In the genomic region with DNA sequence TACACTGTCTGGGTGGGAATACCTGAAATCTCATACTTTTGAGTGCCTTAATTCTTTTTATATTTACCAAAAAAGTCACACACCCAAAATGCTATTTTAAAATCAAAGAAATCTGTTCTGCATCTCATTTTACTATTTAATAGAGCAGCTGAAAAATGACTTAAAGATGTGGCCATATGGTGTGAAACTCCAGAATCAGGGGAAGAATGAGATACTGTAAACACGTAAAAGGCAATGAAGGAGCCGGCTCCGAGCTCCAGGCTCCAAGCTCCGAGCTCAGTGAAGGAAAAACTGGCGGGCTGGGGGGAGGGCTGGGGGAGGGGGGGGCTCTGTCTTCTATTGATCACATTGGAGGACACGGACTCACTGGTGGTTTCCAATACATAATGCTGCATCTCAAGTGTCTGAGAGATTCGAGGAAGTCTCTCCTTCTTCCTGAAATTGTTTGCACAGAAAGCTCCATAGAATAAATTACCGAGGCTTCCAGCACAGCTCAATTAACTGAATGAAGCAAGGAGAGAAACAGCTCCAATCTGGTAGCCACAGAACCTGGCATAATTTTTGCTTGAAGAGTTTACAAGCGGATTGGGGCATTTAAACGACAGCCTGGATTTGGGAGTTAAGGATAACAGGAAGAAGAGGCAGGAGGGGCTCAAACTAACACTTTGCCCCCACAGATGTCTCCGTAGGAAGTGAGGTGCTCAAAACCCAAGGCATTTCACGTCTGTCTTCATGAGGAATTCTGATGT, we compare ENCODE assay signal across 16 mouse cellular contexts.
DNase-seq lines count a peak whose midpoint lies in the region; ATAC-seq lines count a peak whose summit lies in the region.
"Had no signal": no experiment of that assay in that cellular context is flagged by ENCODE, and none has a peak within 500 bp of the region (broad histone marks: within the 10 kb centered on the region; RNA-seq: fewer than 3 reads in every experiment).

No protein-coding gene starts in this region.

- no peaks in the 10 kb centered on the region for H3K27me3 ChIP-seq in forebrain, embryonic 14.5 days (replicated peaks; ENCODE audit: control insufficient read depth, insufficient read depth, low read length)
- 0 out of 2 replicates have a peak, but pooled peaks cover 4% of the 10 kb centered on the region for H3K27me3 ChIP-seq in forebrain, embryonic 10.5 days (ENCODE audit: poor library complexity, severe bottlenecking)
- H3K27me3 ChIP-seq in kidney, embryonic 16.5 days (ENCODE audit: insufficient read depth, low read length) = no peaks in the 10 kb centered on the region
- no peaks in the 10 kb centered on the region; the same call in 1 of the 2 replicates for H3K27me3 ChIP-seq in midbrain, embryonic 15.5 days (replicated peaks)
- H3K27me3 ChIP-seq in midbrain, embryonic 10.5 days (ENCODE audit: low read depth, poor library complexity, severe bottlenecking) = peaks cover 16% of the 10 kb centered on the region
- H3K27me3 ChIP-seq in forebrain, embryonic 16.5 days (replicated peaks; ENCODE audit: control insufficient read depth, insufficient read depth, low read length) = no peaks in the 10 kb centered on the region
- H3K27me3 ChIP-seq: embryonic facial prominence, embryonic 15.5 days had no signal

- H3K36me3 ChIP-seq in forebrain, embryonic 14.5 days (ENCODE audit: control insufficient read depth, insufficient read depth, low read length) = no peaks in the 10 kb centered on the region
- no peaks in the 10 kb centered on the region for H3K36me3 ChIP-seq in forebrain, embryonic 10.5 days (replicated peaks)
- no peaks in the 10 kb centered on the region for H3K36me3 ChIP-seq in kidney, embryonic 16.5 days (ENCODE audit: insufficient read depth, low read length)
- no peaks in the 10 kb centered on the region for H3K36me3 ChIP-seq in midbrain, embryonic 15.5 days (replicated peaks)
- H3K36me3 ChIP-seq in midbrain, embryonic 10.5 days = no peaks in the 10 kb centered on the region
- H3K36me3 ChIP-seq in forebrain, embryonic 16.5 days (ENCODE audit: control insufficient read depth, insufficient read depth) = no peaks in the 10 kb centered on the region
- H3K36me3 ChIP-seq: embryonic facial prominence, embryonic 15.5 days; heart, embryonic 10.5 days had no signal

- peak overlapping the region; percentile 15; the same call in 1 of the 2 replicates for H3K4me2 ChIP-seq in forebrain, embryonic 14.5 days (ENCODE audit: low read length)
- H3K4me2 ChIP-seq in kidney, embryonic 16.5 days (replicated peaks; ENCODE audit: low read depth, low read length) = peak overlapping the region; percentile 28; the same call in 1 of the 2 replicates
- H3K4me2 ChIP-seq in midbrain, embryonic 15.5 days = peak overlapping the region; percentile 9; the same call in 1 of the 2 replicates
- H3K4me2 ChIP-seq in forebrain, embryonic 16.5 days (ENCODE audit: low read length) = peak overlapping the region; percentile 32
- H3K4me2 ChIP-seq: embryonic facial prominence, embryonic 15.5 days; liver, embryonic 11.5 days; lung, embryonic 14.5 days had no signal

- peaks cover 16% of the 10 kb centered on the region; the same call in 1 of the 2 replicates for H3K4me1 ChIP-seq in forebrain, embryonic 14.5 days (ENCODE audit: control insufficient read depth, insufficient read depth, low read length)
- peaks cover 10% of the 10 kb centered on the region for H3K4me1 ChIP-seq in forebrain, embryonic 10.5 days
- H3K4me1 ChIP-seq in kidney, embryonic 16.5 days (ENCODE audit: insufficient read depth, low read length) = no peaks in the 10 kb centered on the region
- H3K4me1 ChIP-seq in midbrain, embryonic 15.5 days = no peaks in the 10 kb centered on the region
- H3K4me1 ChIP-seq in midbrain, embryonic 10.5 days = no peaks in the 10 kb centered on the region
- peaks cover 18% of the 10 kb centered on the region for H3K4me1 ChIP-seq in forebrain, embryonic 16.5 days (replicated peaks; ENCODE audit: control insufficient read depth, insufficient read depth, low read length)
- H3K4me1 ChIP-seq: heart, embryonic 10.5 days had no signal

- peak; percentile 67 for ATAC-seq in forebrain, embryonic 14.5 days
- ATAC-seq in kidney, embryonic 16.5 days (ENCODE audit: low FRiP score, low TSS enrichment) = no peak
- no peak for ATAC-seq in midbrain, embryonic 15.5 days (replicated peaks)
- ATAC-seq in forebrain, embryonic 16.5 days = peak; percentile 72
- ATAC-seq: activated CD4-positive, CD25-positive, alpha-beta regulatory T cell, adult 4 months had no signal

- H3K9ac ChIP-seq in forebrain, embryonic 14.5 days (ENCODE audit: low read length) = no peak overlapping the region
- no peak overlapping the region for H3K9ac ChIP-seq in kidney, embryonic 16.5 days (replicated peaks; ENCODE audit: low read length)
- H3K9ac ChIP-seq in midbrain, embryonic 15.5 days = no peak overlapping the region
- H3K9ac ChIP-seq in forebrain, embryonic 16.5 days (replicated peaks; ENCODE audit: low read depth, low read length) = no peak overlapping the region
- H3K9ac ChIP-seq: embryonic facial prominence, embryonic 15.5 days; lung, embryonic 14.5 days had no signal

- DNase-seq in forebrain, embryonic 14.5 days (ENCODE audit: low spot score) = peak; percentile 76
- no peak for DNase-seq in forebrain, embryonic 10.5 days (ENCODE audit: extremely low spot score, low spot score)
- no peak for DNase-seq in kidney, adult 11 months
- no peak for DNase-seq in midbrain, embryonic 10.5 days (ENCODE audit: low spot score)
- DNase-seq in adrenal gland, adult (ENCODE audit: inconsistent age in 2 of 2, low spot score in 1 of 2) = no peak
- DNase-seq: adrenal gland, postnatal 36 days; gastrocnemius, postnatal 25 days; heart, postnatal 36 days; lung, embryonic 14.5 days had no signal

- 20% methylated on average over 12 of the region's 12 CpGs for WGBS in forebrain, embryonic 14.5 days
- WGBS in forebrain, embryonic 10.5 days = 65% methylated on average over 12 of the region's 12 CpGs
- WGBS in kidney, embryonic 16.5 days = 25% methylated on average over 12 of the region's 12 CpGs
- 45% methylated on average over 12 of the region's 12 CpGs for WGBS in midbrain, embryonic 15.5 days
- WGBS in midbrain, embryonic 10.5 days = 61% methylated on average over 12 of the region's 12 CpGs
- WGBS in forebrain, embryonic 16.5 days = 22% methylated on average over 12 of the region's 12 CpGs

- H3K4me3 ChIP-seq in forebrain, embryonic 14.5 days (ENCODE audit: low read depth, low read length) = no peak overlapping the region
- H3K4me3 ChIP-seq in forebrain, embryonic 10.5 days = no peak overlapping the region
- no peak overlapping the region for H3K4me3 ChIP-seq in kidney, embryonic 16.5 days (ENCODE audit: low read length)
- H3K4me3 ChIP-seq in midbrain, embryonic 15.5 days = no peak overlapping the region
- no peak overlapping the region for H3K4me3 ChIP-seq in midbrain, embryonic 10.5 days
- peak overlapping the region; percentile 10 for H3K4me3 ChIP-seq in forebrain, embryonic 16.5 days (replicated peaks; ENCODE audit: low read length)
- H3K4me3 ChIP-seq: embryonic facial prominence, embryonic 15.5 days; heart, embryonic 10.5 days had no signal

- H3K9me3 ChIP-seq in forebrain, embryonic 14.5 days (replicated peaks; ENCODE audit: control insufficient read depth, low read length) = no peaks in the 10 kb centered on the region
- H3K9me3 ChIP-seq in forebrain, embryonic 10.5 days = no peaks in the 10 kb centered on the region
- H3K9me3 ChIP-seq in kidney, embryonic 16.5 days (ENCODE audit: low read length) = no peaks in the 10 kb centered on the region
- no peaks in the 10 kb centered on the region for H3K9me3 ChIP-seq in midbrain, embryonic 15.5 days
- H3K9me3 ChIP-seq in midbrain, embryonic 10.5 days (replicated peaks) = no peaks in the 10 kb centered on the region
- H3K9me3 ChIP-seq in forebrain, embryonic 16.5 days (ENCODE audit: control insufficient read depth, low read length) = no peaks in the 10 kb centered on the region
- H3K9me3 ChIP-seq: embryonic facial prominence, embryonic 15.5 days; heart, embryonic 10.5 days had no signal

- peak overlapping the region; percentile 65 for H3K27ac ChIP-seq in forebrain, embryonic 14.5 days (ENCODE audit: low read depth, low read length)
- no peak overlapping the region for H3K27ac ChIP-seq in forebrain, embryonic 10.5 days
- H3K27ac ChIP-seq in kidney, embryonic 16.5 days (ENCODE audit: low read length) = no peak overlapping the region
- H3K27ac ChIP-seq in midbrain, embryonic 15.5 days = no peak overlapping the region
- no peak overlapping the region for H3K27ac ChIP-seq in midbrain, embryonic 10.5 days (replicated peaks)
- peak overlapping the region; percentile 74 for H3K27ac ChIP-seq in forebrain, embryonic 16.5 days (ENCODE audit: low read length)
- H3K27ac ChIP-seq: embryonic facial prominence, embryonic 15.5 days; heart, embryonic 10.5 days had no signal

Comparison
In these comparisons a context has a peak if more than half of its experiments do, and no peak if none do; other contexts are left out.
1. H3K27ac ChIP-seq: peak in forebrain, embryonic 14.5 days (single experiment) and forebrain, embryonic 16.5 days (single experiment); none in forebrain, embryonic 10.5 days (single experiment), kidney, embryonic 16.5 days (single experiment), midbrain, embryonic 15.5 days (single experiment) and midbrain, embryonic 10.5 days (single experiment).
2. ATAC-seq: peak in forebrain, embryonic 14.5 days (single experiment) and forebrain, embryonic 16.5 days (single experiment); none in kidney, embryonic 16.5 days (single experiment) and midbrain, embryonic 15.5 days (single experiment).
3. Peak in every context shown above with its lines, with median percentiles within 50 percentile points of each other: H3K4me2 ChIP-seq.